Mouse (Mus musculus) 3T3-L1 (cell line): ENCODE results near the gene Arhgef12.

Source experiments
- DNase-seq: peaks from one replicate; pipeline ENCODE4 v3.0.0-alpha.2; 2015; ENCODE audit warnings: low read depth, low spot score

Gene Arhgef12

DNA sequence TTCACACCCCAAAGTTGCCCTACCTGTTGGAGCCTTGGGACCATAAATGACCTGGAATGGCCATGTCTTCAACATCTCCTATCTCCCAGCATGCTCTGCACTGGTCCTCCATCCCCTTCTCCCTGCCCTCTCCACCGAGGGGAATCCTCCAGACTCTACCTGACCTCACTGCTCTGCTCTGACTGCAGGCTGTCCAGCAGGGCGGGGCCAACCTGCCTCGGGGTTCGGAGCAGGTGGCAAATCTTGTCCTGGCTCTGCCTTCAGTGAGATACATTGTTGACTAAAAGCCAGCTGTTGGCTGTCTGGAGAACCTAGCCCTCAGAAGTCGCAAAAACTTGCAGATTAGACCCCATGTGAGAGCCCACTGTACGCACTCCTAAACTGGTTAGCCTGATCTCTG lies 180.5 kb downstream of the Arhgef12 start:
- DNase-seq = no peak

DNA sequence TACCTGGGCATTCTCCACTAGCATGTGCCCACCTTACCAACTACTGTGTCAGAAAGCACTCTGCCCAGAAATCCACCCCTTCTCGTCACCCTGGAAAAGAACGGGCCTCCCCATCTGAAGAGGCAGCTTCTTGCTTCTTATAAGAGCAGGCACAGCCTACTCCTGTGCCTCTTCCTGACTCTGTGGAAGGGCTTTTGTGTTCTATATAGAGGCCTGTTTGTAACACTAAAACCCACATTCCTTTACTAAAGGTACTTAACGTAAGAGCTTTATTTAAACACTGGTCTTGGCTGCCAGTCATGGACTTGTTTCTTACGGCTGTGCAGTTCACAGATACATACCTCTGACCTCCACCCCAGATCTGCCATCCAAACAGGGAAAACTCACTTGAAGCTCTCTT lies 185.2 kb downstream of the Arhgef12 start:
- DNase-seq = no peak

DNA sequence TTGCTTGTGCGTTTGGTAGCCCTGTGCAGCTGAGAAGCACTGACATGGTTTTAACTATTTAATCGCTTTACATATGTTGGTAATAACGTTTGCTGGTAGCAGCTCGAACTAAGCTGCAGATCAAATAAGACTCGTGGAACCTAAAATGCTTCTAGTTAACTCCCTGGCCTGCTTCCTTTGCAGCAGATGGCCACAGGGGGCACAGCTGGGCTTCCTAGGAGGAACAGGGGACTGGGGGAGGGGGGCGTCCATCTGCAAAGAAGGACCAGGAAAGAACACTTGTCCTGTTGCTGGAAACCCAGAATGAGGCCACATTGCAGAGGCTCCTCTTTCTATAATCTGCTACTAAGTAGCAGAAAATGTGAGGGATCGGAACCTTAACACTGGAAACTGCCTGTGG lies 186.8 kb downstream of the Arhgef12 start:
- no peak for DNase-seq

DNA sequence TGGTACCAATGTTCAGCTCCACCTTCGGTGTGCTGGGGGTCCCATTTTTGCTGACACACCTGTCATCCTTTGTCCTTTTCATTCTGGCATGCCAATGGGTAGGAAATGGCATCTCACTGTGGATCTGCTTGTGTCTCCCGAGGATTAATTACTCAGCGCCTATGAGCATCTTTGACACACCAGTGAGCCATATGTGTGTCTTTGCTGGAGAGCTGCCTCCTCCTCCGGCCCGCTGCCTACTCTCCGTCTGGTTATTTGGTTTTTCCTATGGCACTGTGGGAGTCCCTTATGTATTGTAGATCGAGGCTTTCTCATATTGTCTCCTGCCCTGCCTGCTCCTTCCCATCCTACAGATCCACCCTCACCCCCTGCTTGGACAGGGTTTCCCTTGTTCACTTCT lies 189.1 kb downstream of the Arhgef12 start:
- no peak for DNase-seq
